Mouse (Mus musculus) mature B cell (primary cell): ENCODE data around the gene Tmem8.

Experiments
- in situ Hi-C: fragments of 300-500 bp; cut with MboI; formaldehyde crosslinking; loops from 2 replicates; pipeline ENCODE4 v1.14.3; 2019

Tmem8 gene

GRCm38 (mm10) chr17:26142796-26143195 is 29.7 kb downstream of the Tmem8 start:
- in situ Hi-C loops = no loop called here

- in situ Hi-C loops = no loop called here
These were observed 30.3 kb downstream of the Tmem8 start for GRCm38 (mm10) chr17:26143386-26143785.

DNA sequence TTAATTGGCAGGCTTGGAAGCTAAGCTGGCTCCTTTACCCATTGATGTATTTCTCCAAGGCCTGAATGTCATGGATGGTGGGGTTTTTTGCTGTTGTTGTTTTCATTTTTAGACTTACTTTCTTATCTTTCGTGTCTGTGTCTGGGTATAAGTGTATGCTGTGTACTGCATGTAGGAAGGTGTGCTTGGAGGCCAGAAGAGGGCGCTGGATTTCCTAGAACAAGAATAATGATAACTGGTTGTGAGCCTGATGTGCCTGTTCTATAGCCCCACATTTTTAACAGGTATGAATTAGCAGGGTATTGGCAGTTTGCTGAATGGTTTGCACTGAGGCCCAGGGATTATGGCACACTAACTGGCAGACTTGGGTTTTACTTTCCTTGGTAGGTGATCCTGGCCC is 36.0 kb downstream of the Tmem8 start:
- in situ Hi-C loops = no loop called here

DNA sequence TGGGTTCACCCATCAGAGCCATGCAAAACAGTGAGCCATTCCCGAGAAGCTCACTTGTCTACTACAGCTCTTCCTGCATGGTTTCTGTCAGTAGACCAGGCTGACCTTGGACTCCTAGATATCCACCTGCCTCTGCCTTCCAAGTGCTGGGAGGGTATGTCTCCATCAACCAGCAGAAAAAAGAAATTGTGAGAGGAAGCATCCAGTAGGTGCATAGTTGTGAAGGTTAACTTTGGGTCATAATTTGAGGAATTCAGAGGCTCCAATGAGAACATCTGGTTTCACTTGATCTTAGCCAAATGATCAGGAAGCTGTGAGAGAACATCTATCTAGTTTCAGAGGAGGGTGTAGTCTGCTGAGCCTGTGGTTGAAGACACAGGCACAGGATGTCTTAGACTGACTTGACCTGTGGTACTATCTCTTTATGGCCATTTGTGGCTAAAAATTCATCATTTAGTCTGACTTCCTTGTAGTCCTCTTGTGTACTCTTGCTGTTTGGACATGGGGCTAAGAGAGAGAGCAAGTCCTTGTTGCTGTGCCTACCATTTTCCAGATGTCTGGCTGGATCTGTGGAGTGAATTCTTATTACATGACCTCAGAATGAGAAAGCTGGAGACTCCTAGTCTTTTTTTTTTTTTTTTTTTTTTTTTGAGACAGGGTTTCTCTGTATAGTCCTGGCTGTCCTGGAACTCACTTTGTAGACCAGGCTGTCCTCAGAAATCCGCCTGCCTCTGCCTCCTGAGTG is 39.0 kb downstream of the Tmem8 start:
- in situ Hi-C loops = no loop called here

- in situ Hi-C loops = no loop called here
These were observed 49.6 kb downstream of the Tmem8 start for GRCm38 (mm10) chr17:26162736-26163135.

- in situ Hi-C loops = no loop called here
These were observed 54.9 kb downstream of the Tmem8 start for GRCm38 (mm10) chr17:26168039-26168438.
